Mouse (Mus musculus) C2C12 (cell line): ENCODE results near the gene Hmmr. TPM values are rescaled to one million over a fixed set of nuclear protein-coding genes. Genes with fewer than 3 reads are reported as not detected.

ENCODE experiments used
- H3K27me3 ChIP-seq: one replicate; pipeline ENCODE4 v1.6.1; 2011; ENCODE audit not compliant: control insufficient read depth, insufficient read depth, insufficient read length
- H3K36me3 ChIP-seq: one replicate; pipeline ENCODE4 v1.6.1; 2011; ENCODE audit not compliant: control insufficient read depth, insufficient read depth
- H3K4me3 ChIP-seq: one replicate; pipeline ENCODE4 v1.5.1; 2011; ENCODE audit warnings: mild to moderate bottlenecking, control low read depth; ENCODE audit not compliant: poor library complexity, insufficient read depth, severe bottlenecking
- H3K79me2 ChIP-seq: one replicate; pipeline ENCODE4 v1.6.1; 2011; ENCODE audit not compliant: control insufficient read depth, insufficient read depth
- H3K79me3 ChIP-seq: one replicate; pipeline ENCODE4 v1.6.1; 2011; ENCODE audit warnings: low read depth, control low read depth
- H3ac ChIP-seq: one replicate; pipeline ENCODE3; 2011; ENCODE audit warnings: low read depth; ENCODE audit not compliant: control insufficient read depth, insufficient read length
- CEBPB ChIP-seq: IDR thresholded peaks from one replicate; pipeline ENCODE4 v1.6.1; 2011; ENCODE audit warnings: low read depth, mild to moderate bottlenecking, control low read depth, moderate library complexity
- CTCF ChIP-seq: IDR thresholded peaks from one replicate; pipeline ENCODE4 v1.5.1; 2011; ENCODE audit not compliant: control insufficient read depth, insufficient read depth, insufficient read length
- FOSL1 ChIP-seq: IDR thresholded peaks from one replicate; pipeline ENCODE4 v1.8.0; 2011; ENCODE audit warnings: mild to moderate bottlenecking, low read length; ENCODE audit not compliant: poor library complexity, insufficient read depth, severe bottlenecking
- MAX ChIP-seq: IDR thresholded peaks from one replicate; pipeline ENCODE4 v1.6.1; 2011; ENCODE audit warnings: mild to moderate bottlenecking, control low read depth
- MYOD1 ChIP-seq: IDR thresholded peaks from one replicate; pipeline ENCODE4 v1.6.1; 2011; ENCODE audit warnings: low read depth; ENCODE audit not compliant: control insufficient read depth, insufficient read length
- MYOG ChIP-seq: IDR thresholded peaks from one replicate; pipeline ENCODE4 v1.6.1; 2011; ENCODE audit not compliant: control insufficient read depth, insufficient read length; ENCODE audit errors: extremely low read depth
- USF1 ChIP-seq: IDR thresholded peaks from one replicate; pipeline ENCODE4 v1.6.1; 2011; ENCODE audit warnings: low read depth, mild to moderate bottlenecking, control low read depth, moderate library complexity
- long read RNA-seq, 2 experiments: library from polyadenylated mRNA; unstranded; transcript quantifications; one replicate each; pipeline ENCODE4 v2.0.0; 2019 to 2020
- polyA plus RNA-seq: library from polyadenylated mRNA; unstranded; fragments of >200 nt; fragmentation: generic; extraction: Trizol; gene quantifications from one replicate; pipeline ENCODE4 v1.2.1, GENCODE M21; 2012; ENCODE audit warnings: missing spikeins

Gene Hmmr
- polyA plus RNA-seq: 14.4 TPM
- long read RNA-seq, experiment 1, transcript Hmmr-201 (18 exons, 3,892 nt): major isoform, 8 of 40 reads
- long read RNA-seq, experiment 1, partial matches to known transcripts: 24 of 40 reads
- long read RNA-seq, experiment 1, other reads (novel, unspliced or antisense): 6 of 40 reads
- long read RNA-seq, experiment 2, transcript Hmmr-201 (18 exons, 3,892 nt): major isoform, 35 of 400 reads
- long read RNA-seq, experiment 2, partial matches to known transcripts: 339 of 400 reads
- long read RNA-seq, experiment 2, other reads (novel, unspliced or antisense): 25 of 400 reads

DNA sequence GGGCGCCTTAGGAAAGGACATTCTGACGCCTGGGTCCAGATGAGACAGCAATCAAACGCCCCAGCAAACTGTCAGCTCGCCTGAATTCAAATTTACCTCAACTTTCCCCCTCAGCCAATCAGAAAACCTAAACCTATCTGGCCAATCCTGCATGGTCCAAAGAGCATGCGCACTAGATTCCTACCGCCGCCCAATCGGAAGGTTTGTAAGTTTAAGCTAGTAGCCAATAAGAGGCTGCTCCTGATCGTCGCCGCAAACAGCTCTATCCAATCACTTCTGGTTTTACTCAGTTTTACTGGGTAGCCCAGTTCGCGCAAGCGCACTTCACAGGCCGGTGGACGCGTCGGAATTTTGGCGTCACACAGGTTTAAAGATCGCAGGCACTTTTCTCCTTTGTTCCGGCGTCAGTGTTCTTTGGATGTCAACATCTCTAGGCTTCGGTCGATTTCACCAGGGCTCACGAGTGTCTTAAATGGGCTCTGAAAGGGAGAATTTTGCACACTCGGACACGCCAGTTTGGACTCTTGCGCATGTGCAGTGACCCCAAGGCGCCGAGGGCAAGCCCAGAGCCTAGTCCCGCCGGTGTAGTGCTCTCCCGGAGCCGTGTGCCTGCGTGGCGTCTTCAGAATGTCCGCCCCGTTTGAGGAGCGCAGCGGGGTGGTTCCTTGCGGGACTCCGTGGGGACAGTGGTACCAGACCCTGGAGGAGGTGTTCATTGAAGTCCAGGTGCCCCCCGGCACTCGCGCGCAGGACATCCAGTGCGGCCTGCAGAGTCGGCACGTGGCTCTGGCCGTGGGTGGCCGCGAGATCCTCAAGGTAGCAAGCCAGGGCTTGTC is at the start of gene Hmmr, which contains the start of gene Nudcd2:
Gene Hmmr (minus strand): TSS at position 84 of the 836 bp plus-strand sequence.
Gene Nudcd2 (plus strand): TSS at position 329 of the 836 bp plus-strand sequence.
- H3ac ChIP-seq: peak within 1 kb of the TSS; percentile 86
- H3K36me3 ChIP-seq: peaks cover 40% of the 10 kb centered on the region
- H3K79me2 ChIP-seq: peaks cover 88% of the 10 kb centered on the region
- H3K4me3 ChIP-seq: peak within 1 kb of the TSS; percentile 96
- TF ChIP-seq USF1 (peak; percentile 3), MYOD1 (no peak), CTCF (no peak), MAX (peak; percentile 90)
- peaks cover 69% of the 10 kb centered on the region for H3K79me3 ChIP-seq
- no peaks in the 10 kb centered on the region for H3K27me3 ChIP-seq

GRCm38 (mm10) chr11:40781857-40782256 is 48.6 kb upstream of the Hmmr start:
- H3ac ChIP-seq: no peak overlapping the region
- no peaks in the 10 kb centered on the region for H3K79me3 ChIP-seq
- H3K4me3 ChIP-seq: no peak overlapping the region
- no peaks in the 10 kb centered on the region for H3K79me2 ChIP-seq
- no peaks in the 10 kb centered on the region for H3K27me3 ChIP-seq
- no peaks in the 10 kb centered on the region for H3K36me3 ChIP-seq
- TF ChIP-seq CEBPB: no peak
- no peak for TF ChIP-seq MAX
- no peak for TF ChIP-seq USF1
- no peak for TF ChIP-seq MYOD1
- no peak for TF ChIP-seq FOSL1
- no peak for TF ChIP-seq CTCF
- TF ChIP-seq MYOG: no peak

DNA sequence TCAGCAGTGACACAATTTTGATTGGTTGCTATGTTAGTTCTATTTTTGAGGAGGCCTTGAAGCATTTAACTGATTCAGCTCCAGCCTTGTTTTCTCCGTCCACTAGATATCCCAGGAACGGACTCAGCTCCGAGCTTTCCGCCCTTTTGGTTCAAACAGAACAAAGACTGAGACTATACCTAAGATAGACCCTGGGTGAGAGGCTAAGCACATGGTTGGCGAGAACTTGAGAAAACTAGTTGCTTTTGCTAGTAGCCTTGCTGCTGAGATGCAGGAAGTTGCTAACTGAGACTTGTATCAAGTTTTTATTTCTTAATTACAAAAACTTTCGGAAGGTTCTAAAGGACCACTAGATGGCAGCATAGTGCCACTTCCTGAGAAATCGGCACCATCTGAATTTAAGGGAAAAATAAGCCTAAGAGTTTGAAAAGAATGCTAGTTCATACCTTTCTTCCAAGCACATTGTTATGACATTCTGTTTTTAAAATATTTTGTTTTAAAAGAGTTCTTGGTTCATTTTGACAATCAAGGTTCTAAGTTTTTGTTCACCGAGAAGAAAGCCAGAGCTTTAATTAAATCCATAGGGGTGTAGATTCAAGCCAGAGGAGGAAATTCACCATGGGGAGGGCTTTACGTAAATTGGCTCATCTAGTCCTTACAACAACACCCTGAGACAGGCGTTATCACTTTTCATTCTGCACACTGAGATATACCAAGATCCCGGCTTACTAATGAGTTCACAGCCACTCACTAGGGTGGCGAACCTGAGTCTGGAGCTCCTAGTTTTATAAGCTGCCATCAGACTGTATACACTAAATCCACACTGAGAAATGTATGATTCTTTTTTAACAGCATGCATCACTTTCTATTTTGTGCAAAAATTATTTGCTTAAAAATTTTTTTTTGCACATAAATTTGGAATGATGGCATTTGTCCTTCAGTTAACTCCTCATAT is 42.4 kb upstream of the Hmmr start:
- no peaks in the 10 kb centered on the region for H3K79me3 ChIP-seq
- H3K27me3 ChIP-seq: no peaks in the 10 kb centered on the region
- no peak overlapping the region for H3ac ChIP-seq
- no peaks in the 10 kb centered on the region for H3K79me2 ChIP-seq
- TF ChIP-seq FOSL1 (no peak), MYOG (no peak), CEBPB (no peak), CTCF (no peak), USF1 (no peak), MYOD1 (no peak), MAX (no peak)
- no peaks in the 10 kb centered on the region for H3K36me3 ChIP-seq
- no peak overlapping the region for H3K4me3 ChIP-seq

GRCm38 (mm10) chr11:40764690-40765089 is 31.5 kb upstream of the Hmmr start:
- H3K4me3 ChIP-seq: no peak overlapping the region
- no peaks in the 10 kb centered on the region for H3K36me3 ChIP-seq
- no peaks in the 10 kb centered on the region for H3K79me2 ChIP-seq
- H3K27me3 ChIP-seq: no peaks in the 10 kb centered on the region
- no peaks in the 10 kb centered on the region for H3K79me3 ChIP-seq
- no peak overlapping the region for H3ac ChIP-seq
- TF ChIP-seq MAX: no peak
- no peak for TF ChIP-seq CTCF
- TF ChIP-seq FOSL1: no peak
- TF ChIP-seq MYOG: no peak
- TF ChIP-seq MYOD1: no peak
- TF ChIP-seq USF1: no peak
- TF ChIP-seq CEBPB: no peak

DNA sequence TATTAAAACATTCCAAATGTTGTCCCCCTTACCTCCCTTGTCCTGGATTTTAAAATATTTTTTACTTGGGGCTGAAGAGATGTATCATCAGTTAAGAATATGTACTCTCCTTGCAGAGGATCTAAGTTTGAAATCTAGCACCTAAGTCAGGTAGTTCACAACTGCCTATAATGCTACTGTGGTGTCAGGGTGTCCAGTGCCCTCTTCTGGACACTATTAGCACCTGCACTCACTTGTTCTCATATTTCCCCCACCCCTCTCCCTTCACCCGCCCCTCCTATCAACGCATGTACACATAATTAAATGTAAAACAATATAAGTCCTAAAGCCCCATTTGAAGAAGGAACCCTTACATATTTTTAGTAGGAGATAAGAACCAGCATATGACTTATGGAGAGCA is 30.2 kb upstream of the Hmmr start:
- H3K4me3 ChIP-seq: no peak overlapping the region

More for the DNA sequence above, 30.2 kb upstream of the Hmmr start:
- Histone ChIP-seq H3K36me3 (no peaks in the 10 kb centered on the region), H3ac (no peak overlapping the region), H3K27me3 (no peaks in the 10 kb centered on the region), H3K79me3 (no peaks in the 10 kb centered on the region), H3K79me2 (no peaks in the 10 kb centered on the region)
- TF ChIP-seq MYOG (no peak), FOSL1 (no peak), MYOD1 (no peak), CTCF (peak; percentile 29), CEBPB (no peak), MAX (no peak)
